14 mouse cellular contexts compared by ENCODE assay signal in the genomic region with DNA sequence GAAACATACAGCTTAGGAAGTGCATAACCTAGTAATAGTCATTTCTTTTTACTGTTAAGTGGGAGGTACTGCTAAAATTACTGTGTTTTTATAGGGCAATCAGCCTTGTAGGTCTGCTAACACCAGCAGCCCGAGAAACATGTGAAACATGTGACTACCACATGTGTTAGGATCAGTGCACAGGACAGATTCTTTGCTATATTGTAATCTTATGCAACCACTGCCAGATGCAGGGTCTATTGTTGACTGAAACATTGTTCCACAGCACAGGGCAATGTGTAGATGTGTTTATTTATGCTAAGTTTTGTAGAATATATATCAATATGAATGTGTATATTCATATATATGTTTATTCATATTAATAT.
"Had no signal": no experiment of that assay in that cellular context is flagged by ENCODE, and none has a peak within 500 bp of the region (broad histone marks: within the 10 kb centered on the region; RNA-seq: fewer than 3 reads in every experiment).

No protein-coding gene starts in this region.

- H3K4me2 ChIP-seq: kidney, embryonic 15.5 days; liver, embryonic 12.5 days; midbrain, embryonic 11.5 days; midbrain, embryonic 15.5 days; neural tube, embryonic 12.5 days had no signal

- H3K27ac ChIP-seq: kidney, embryonic 15.5 days; liver, embryonic 12.5 days; midbrain, embryonic 15.5 days; neural tube, embryonic 12.5 days had no signal

- H3K27me3 ChIP-seq: kidney, embryonic 15.5 days; liver, embryonic 12.5 days; midbrain, embryonic 15.5 days; neural tube, embryonic 12.5 days had no signal

- H3K9me3 ChIP-seq: kidney, embryonic 15.5 days; liver, embryonic 12.5 days; midbrain, embryonic 15.5 days; neural tube, embryonic 12.5 days had no signal

- H3K4me1 ChIP-seq: kidney, embryonic 15.5 days; liver, embryonic 12.5 days; midbrain, embryonic 15.5 days; neural tube, embryonic 12.5 days had no signal

- DNase-seq: kidney, adult 2 months; kidney, postnatal 14 days; left cerebral cortex, postnatal 4 days; retina, postnatal 1 day; right cerebral cortex, postnatal 4 days; spleen, adult 18-20 months; thymus, adult 18-20 months; thymus, postnatal 14 days had no signal

- H3K9ac ChIP-seq: kidney, embryonic 15.5 days; liver, embryonic 12.5 days; midbrain, embryonic 15.5 days; neural tube, embryonic 12.5 days had no signal

- ATAC-seq: intestine, embryonic 16.5 days; liver, embryonic 12.5 days; midbrain, embryonic 15.5 days had no signal

- H3K36me3 ChIP-seq: kidney, embryonic 15.5 days; liver, embryonic 12.5 days; midbrain, embryonic 15.5 days; neural tube, embryonic 12.5 days had no signal

- H3K4me3 ChIP-seq: kidney, embryonic 15.5 days; liver, embryonic 12.5 days; midbrain, embryonic 15.5 days; neural tube, embryonic 12.5 days had no signal
